Mouse (Mus musculus) thymus, postnatal 0 days (tissue): Measurements from ENCODE around the gene Brd3. TPM values are rescaled to one million over a fixed set of nuclear protein-coding genes. Genes with fewer than 3 reads are reported as not detected.
A peak's percentile ranks its signal among the peaks of the same experiment; 100 is the strongest.

Source experiments
- DNase-seq: peaks from one replicate; pipeline ENCODE4 v3.0.0-alpha.2; 2015; ENCODE audit warnings: low spot score
- polyA plus RNA-seq: library from polyadenylated mRNA; unstranded; fragments of >200 nt; fragmentation: Nextera tagmentation; extraction: Ambion mirVana; gene quantifications from 2 replicates; pipeline ENCODE4 v1.2.1, GENCODE M21; 2015

The Brd3 gene
- polyA plus RNA-seq, 1 experiment from 2014 or later, result 68.8 TPM

DNA sequence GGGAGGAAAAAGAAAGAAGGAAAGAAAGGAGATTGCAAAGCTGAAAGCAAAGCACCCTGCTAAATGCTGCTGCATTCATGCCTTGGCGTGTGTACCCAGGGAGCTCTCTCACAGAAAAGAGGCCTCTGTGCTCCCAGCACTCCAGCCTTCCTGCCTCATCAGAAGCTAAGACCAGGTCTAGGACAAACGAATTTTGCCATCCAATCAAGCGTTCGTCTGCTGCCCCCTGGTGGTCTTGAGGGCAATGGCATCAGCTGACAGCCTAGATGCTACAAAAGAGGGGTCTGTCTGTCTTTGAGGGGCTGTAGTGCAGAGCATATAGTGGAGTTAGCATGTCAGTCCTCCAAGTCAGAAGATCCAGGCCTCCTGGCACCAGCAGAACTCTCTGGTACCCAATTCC lies 79.4 kb downstream of the Brd3 start:
- DNase-seq, result peak; percentile 88

DNA sequence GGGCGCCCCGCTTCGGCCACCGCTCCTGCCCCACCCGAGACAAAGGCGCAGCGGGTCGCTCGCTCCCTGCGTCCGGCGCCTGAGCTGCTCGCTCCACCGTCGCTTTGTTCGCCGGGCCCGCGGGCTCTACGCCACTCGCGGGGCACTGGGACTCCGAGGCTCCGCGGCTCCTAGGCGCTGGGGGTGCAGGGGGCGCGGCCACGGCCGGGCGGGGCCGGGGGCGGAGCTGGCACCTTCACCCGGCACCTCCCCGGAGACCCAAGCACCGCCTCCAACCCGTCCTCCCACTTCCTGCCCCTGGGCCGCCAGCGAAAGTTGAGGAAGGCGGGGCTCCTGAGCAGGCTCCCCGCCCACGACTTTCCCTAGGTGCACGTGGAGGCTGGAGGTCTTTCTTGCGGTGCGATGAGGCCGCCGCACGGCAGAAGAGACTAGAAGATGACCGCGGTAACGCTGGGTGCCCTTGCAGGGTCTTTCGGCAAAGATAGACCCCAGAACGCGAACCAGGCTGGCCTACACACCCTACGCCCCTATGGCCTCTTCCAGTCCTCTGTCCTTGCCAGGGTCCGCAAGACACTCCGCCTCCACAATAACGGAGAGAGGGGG lies 80.5 kb downstream of the Brd3 start, which contains the start of gene Vav2:
Gene Vav2 (minus strand): TSS at position 179 of the 603 bp plus-strand sequence.
- DNase-seq, result peak; percentile 96

- no peak for DNase-seq
Measured at GRCm38 (mm10) chr2:27426406-27426854, 81.0 kb downstream of the Brd3 start.

DNA sequence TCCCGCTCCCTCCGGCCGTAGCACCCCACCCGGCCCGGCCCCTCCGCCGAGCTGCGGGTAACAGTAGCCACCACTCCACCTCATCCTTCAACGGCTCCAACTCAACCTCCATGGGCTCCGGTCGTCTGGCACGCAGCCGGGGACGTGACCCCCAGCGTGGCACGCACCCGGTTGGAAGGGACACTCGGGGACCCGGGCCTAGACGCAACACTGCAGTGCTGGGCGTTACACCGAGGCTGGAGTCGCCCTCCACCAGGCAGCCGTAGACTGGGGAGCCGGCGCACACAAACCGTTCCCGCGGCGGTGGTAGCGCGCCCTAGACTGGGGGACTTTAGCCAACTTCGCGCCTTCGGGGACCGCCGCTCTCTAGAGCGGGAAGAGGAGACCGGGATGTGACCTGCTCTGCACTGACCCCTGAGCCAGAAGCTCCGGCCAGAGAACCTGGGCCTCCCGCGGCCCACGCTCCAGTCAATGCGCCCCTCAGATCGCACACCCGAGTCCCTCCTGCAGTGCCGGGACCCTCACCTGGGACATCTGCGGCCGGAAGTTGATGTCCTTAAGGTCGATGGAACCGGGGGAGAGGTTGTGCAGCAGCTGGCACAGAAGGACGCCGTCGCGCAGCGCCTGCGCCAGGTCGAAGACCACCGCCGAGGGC lies 81.6 kb downstream of the Brd3 start:
- DNase-seq, result peak; percentile 64

DNA sequence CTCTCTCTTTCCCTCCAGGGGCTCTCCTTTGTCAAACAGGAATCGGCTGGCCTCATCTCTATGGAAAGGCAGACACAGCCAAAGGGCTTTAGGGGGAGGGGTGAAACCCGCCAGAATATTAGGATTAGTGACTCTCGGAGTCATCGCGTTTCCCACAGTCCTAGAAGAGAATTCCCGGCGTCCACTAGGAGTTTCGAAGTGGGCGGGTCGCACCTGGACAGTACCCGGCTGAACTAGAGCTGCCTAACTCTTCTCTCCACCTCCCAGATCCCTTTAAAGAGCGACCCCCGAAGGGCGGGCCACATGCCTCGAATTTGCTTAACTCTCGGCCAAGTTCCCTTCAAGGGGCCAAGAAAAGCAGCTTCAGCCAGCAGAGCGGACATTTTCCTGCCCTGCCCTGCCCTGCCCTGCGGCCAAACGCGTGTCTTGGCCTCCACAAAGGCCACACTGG lies 82.3 kb downstream of the Brd3 start:
- peak; percentile 15 for DNase-seq

DNA sequence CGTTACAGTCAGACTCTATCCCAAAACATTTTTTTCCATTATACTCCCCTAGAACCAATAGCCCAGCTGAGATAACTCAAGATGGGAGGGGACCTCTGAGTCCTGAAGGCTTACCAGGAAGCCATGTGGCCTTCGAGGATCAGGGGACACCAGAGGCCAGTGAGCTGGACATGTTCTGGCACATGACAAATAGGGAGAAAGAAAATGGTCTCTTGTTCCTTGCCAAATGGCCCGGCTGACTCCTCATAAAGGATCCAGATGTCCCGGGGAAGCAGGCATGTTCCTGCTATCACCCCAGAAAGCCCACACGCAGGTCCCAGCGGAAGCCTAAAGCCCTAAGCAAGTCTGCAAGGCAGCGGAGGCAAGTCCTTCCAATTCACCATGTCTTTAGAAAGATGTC lies 83.9 kb downstream of the Brd3 start:
- DNase-seq, result no peak

GRCm38 (mm10) chr2:27421293-27422068 lies 86.0 kb downstream of the Brd3 start:
- DNase-seq, result no peak

- peak; percentile 14 for DNase-seq
Measured at GRCm38 (mm10) chr2:27418577-27419070, 88.8 kb downstream of the Brd3 start.

GRCm38 (mm10) chr2:27417648-27418153 lies 89.8 kb downstream of the Brd3 start:
- DNase-seq, result no peak

DNA sequence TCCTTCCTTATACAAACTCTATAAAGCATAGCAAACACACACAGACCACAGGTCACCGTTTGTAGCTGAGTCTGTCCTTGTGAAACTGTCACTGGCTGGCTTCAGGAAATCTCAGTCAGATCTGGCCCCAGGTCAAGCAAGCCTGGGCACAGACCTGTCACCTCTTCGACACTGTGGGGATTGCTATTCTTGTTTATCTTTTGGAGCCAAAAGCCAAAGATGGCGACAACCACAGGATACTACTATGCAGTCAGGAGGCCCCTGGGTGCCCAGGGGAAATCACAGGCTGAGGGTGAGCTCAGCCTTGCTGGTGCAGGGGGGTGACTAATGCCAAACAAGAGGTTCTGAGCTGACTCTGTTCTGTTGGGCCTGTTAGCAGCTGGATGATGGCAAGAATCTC lies 91.0 kb downstream of the Brd3 start:
- no peak for DNase-seq

DNA sequence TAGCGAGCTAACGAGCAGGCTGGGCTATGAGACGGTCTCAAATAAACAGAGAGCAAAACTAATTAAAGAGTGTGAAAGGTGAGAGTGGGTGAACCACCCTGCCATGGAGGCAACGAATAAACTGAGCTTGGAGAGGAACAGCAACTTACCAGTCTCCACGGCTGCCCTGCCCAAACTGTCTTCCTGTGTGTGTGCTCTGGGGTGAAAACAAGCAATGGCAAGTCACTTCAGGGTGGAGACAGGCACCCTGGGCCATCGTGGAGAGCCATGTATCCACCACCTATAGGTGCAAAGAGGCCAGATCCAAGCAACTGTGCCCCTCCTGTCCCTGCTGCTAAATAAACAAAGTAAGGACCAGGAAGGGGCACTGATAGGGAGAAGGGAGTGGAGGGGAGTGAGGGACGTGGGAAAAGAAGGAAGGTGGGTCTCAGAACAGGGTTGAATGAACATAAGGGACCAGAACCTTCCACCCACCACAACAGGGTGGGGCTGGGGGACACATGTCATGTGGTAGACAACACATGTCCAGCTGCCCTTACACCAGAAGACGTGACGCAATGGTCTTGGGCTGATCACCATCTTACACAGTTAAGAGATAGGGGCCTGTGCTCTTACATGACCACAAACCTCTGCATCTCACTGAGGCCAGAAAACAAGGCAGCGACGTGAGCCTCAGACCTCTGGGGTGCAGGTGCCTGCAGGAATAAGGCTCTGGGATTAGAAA lies 92.2 kb downstream of the Brd3 start:
- peak; percentile 24 for DNase-seq

DNA sequence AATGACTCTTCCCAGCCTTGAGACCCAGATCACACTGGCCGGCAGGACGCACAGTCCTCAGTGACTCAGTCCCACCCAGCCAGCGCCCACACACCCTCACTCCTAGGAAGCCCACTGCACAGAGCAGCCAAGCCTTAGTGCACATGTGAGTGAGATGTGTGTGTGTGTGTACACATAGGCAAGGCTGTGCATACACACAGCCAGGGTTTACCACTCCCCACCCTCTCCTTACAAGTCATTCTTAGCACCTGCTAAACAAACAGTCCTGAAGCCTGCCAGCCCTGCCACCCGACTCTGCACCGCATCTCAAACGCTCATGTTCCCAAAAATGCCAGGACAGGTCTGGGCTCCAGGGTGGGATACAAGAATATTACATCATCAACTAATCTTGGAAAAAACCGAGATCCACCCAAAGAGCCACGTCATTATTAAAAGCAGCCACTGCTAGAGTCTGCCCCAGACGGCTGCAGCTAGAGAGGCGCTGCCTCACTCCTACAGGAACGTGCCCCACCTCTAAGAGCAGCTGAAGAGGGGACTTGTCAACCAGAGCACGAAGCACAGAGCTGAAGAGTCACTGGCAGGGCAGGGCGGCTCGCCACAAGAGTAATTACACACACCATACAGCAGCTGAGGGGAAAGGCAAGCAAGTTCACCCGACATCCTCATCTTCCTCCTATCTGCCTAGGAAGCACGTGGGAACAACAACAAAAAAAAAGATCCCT lies 93.4 kb downstream of the Brd3 start:
- DNase-seq, result peak; percentile 49

DNA sequence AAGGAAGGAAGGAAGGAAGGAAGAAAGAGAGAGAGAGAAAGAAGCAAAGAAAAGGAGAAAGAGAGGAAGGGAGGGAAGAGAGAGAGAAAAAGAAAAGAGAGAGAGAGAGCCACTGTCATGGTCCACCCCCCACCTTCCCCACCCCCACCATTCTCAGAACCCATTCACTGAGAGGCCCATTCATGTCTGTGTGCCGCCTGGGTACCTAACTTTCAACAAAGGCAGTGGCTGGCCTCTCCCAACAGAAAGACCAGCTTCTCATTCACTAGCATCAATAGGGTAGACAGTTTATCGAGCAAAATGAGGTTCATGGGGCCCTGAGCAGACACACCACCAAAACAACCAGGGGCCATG lies 93.9 kb downstream of the Brd3 start:
- no peak for DNase-seq

GRCm38 (mm10) chr2:27412245-27412800 lies 95.1 kb downstream of the Brd3 start:
- DNase-seq, result no peak

DNA sequence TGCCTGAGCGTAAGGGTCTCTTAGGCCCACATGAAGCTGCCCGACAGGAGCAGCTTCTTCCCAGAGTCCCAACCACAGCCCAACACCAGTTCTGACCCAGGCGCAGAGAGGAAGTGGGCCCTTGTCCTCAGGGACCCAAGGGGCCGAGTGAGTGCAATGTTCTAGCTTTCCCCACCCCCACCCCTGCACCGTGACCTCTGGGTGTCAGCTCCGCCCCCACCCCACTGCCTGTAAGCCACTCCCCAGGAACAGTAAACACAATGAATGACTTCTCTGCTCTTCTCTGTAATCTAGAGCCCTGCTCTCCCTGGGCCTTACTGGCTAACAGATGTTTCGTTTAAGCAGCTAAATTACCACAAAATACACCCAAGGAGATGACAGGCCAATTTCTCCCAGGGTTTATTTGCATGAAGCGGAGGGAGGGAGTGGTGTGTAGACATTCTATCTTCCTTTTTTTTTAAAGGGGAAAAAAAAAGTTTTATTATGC lies 95.7 kb downstream of the Brd3 start:
- peak; percentile 51 for DNase-seq

DNA sequence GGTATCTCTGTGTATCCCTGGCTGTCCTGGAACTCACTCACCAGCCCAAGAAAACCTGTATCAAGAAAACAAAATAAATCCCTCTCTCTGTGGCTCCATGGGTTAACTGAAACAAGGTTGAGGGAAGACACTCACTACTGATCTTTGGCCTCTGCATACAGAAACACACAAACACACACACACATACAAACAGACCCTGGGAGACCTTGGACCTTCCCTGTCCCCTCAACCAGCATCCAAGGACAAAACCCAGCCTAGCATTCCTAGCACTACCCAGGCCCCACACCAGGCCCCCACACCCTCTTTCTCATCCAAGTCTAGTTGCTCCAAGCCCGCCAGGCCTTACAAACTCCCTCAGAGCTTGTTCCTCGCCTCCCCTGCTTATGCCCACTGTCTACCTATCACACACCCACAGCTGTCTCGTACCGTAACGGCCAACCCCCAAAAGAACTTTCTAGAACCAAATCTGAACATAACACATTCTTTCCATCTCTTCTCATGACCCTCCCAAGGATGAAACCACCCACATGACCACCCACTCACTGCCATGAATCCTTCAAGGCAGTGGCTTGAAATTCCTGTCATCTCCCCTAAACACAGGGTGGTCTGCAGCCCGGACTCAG lies 96.8 kb downstream of the Brd3 start:
- no peak for DNase-seq

DNA sequence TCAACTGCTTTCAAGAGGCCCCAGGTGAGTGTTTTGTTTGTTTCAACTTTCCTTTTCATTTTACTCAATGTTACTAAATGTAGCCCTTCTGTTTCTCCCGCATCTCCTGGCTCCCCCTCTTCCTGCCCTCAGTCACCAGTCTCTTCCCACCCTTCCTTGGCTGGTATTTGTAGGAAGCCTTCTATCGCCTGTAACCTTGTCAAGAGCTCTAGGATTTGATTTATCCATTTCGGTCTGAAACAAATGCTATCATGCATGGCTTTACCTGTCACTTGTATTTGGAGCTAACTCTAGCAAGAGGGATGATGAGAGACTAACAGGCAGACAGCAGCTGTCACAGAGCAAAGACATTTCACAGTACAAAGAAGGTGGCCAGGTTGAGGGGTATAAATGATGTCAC lies 99.3 kb downstream of the Brd3 start:
- DNase-seq, result no peak

DNA sequence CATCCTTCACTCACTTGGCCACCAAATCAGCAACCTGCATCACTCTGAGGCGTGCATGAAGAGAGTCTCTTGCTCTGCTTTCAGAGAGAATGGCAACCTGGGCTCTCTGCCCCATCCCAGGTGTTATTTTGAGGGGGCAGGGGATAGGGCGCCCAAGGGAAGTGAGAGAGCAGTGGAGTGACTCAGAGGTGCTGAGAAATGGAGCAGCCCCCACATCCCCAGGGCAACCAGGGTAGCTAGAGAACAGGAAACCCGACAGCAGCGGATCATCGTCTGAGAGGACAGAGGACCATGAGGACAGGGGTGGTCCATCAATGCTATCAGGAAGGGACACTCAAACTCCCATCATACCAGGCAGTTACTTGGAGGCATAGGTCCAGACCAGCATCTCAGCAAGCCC lies 100.5 kb downstream of the Brd3 start:
- DNase-seq, result no peak

DNA sequence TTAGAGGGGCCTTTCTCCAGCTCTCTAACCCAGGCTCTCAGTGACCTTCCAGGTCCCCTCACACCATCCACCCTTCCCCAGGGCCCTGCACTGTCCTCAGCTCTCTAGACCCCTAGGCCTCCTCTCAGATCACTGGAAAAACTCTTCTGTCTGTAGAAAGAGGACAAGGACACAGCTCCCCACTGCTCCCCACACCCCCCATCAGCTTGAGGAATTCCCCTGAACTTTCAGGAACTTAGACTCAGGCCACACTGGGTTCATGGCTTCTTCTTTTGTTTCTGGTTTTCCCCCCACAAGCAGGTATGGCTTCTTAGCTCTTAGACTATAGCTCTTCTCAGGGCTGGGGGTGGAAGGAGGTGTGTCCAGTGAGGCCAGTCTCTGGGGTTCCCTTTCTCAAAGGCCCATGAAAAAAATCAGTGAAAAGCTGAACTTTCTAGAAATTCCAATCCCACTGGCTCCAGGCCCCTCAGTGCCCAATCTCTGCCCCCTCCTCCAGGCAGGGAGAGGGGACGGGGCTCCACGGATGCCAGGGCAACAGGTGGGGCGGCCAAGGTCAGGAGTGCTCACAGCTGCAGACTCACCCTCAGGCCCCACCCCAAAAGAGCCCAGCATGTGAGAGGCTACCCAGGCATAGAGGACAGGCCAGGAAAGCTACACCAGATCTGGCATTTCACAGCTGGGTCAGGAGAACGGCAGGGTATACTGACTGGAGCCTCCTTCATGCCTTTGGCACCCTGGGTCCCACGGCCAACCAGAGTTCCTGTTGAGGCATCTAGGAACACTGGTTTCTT lies 102.2 kb downstream of the Brd3 start:
- DNase-seq, result no peak
